Mouse (Mus musculus) midbrain, embryonic 11.5 days (tissue): Measurements from ENCODE around the gene Gramd1a. TPM values are rescaled to one million over a fixed set of nuclear protein-coding genes. Genes with fewer than 3 reads are reported as not detected.

Experiments used
- ATAC-seq: fragments of 200-750 bp; cut with Nextera tagmentation; 2 replicates; pipeline ENCODE4 v1.8.0; 2017; ENCODE audit warnings: moderate TSS enrichment, moderate library complexity; ENCODE audit not compliant: low FRiP score
- DNase-seq: peaks from one replicate; pipeline ENCODE4 v3.0.0; 2015; ENCODE audit warnings: low spot score; ENCODE audit errors: missing footprints
- H3K27ac ChIP-seq: fragments of 300-500 bp; sonication (generic); 2 replicates; pipeline ENCODE4 v1.5.1; 2014; ENCODE audit warnings: low read depth, low read length
- H3K27me3 ChIP-seq: fragments of 300-500 bp; sonication (generic); 2 replicates; pipeline ENCODE4 v1.6.1; 2014; ENCODE audit warnings: mild to moderate bottlenecking, low read length, moderate library complexity, mixed read lengths; ENCODE audit not compliant: control insufficient read depth, insufficient read depth
- H3K36me3 ChIP-seq: fragments of 300-500 bp; sonication (generic); 2 replicates; pipeline ENCODE4 v1.6.1; 2014; ENCODE audit warnings: mild to moderate bottlenecking, low read length, moderate library complexity, mixed read lengths; ENCODE audit not compliant: control insufficient read depth, insufficient read depth
- H3K4me1 ChIP-seq: fragments of 300-500 bp; sonication (generic); 2 replicates; pipeline ENCODE4 v1.6.1; 2014; ENCODE audit warnings: low read length; ENCODE audit not compliant: control insufficient read depth, insufficient read depth
- H3K4me2 ChIP-seq: fragments of 300-500 bp; sonication (generic); 2 replicates; pipeline ENCODE4 v1.6.1; 2014; ENCODE audit warnings: mild to moderate bottlenecking, moderate library complexity
- H3K4me3 ChIP-seq: fragments of 300-500 bp; sonication (generic); 2 replicates; pipeline ENCODE4 v1.5.1; 2014; ENCODE audit warnings: low read depth, low read length
- H3K9ac ChIP-seq: fragments of 300-500 bp; sonication (generic); 2 replicates; pipeline ENCODE4 v1.6.1; 2014; ENCODE audit warnings: low read length
- H3K9me3 ChIP-seq: fragments of 300-500 bp; sonication (generic); 2 replicates; pipeline ENCODE4 v1.6.1; 2016; ENCODE audit warnings: low read length; ENCODE audit not compliant: control insufficient read depth
- WGBS: fragments of 180-500 bp; shearing (Covaris S2); extraction: QIAGEN DNeasy Blood & Tissue Kit; methylation state at CpG from one replicate; pipeline ENCODE4 v1.1.7; 2014; 5-methylcytosine and 5-hydroxymethylcytosine counted together
- polyA plus RNA-seq: library from polyadenylated mRNA; unstranded; fragments of >200 nt; fragmentation: Nextera tagmentation; extraction: Ambion mirVana; gene quantifications from 2 replicates; pipeline ENCODE4 v1.2.1, GENCODE M21; 2014

Gramd1a gene
- polyA plus RNA-seq, 1 experiment from 2014 or later, result 104 TPM

GRCm38 (mm10) chr7:31109796-31110195 lies 45.9 kb downstream of the Gramd1a start:
- H3K9me3 ChIP-seq, result no peaks in the 10 kb centered on the region
- WGBS, result 86% methylated on average over 5 of the region's 5 CpGs
- H3K36me3 ChIP-seq, result no peaks in the 10 kb centered on the region
- no peaks in the 10 kb centered on the region for H3K27me3 ChIP-seq
- no peak overlapping the region for H3K27ac ChIP-seq
- H3K4me3 ChIP-seq, result no peak overlapping the region
- no peak overlapping the region for H3K4me2 ChIP-seq
- no peak overlapping the region for H3K9ac ChIP-seq
- DNase-seq (no peak), ATAC-seq (no peak)
- no peaks in the 10 kb centered on the region for H3K4me1 ChIP-seq

GRCm38 (mm10) chr7:31109091-31109490 lies 46.6 kb downstream of the Gramd1a start:
- Histone ChIP-seq H3K27ac (no peak overlapping the region), H3K27me3 (no peaks in the 10 kb centered on the region), H3K36me3 (no peaks in the 10 kb centered on the region), H3K4me3 (no peak overlapping the region), H3K9ac (no peak overlapping the region), H3K4me1 (no peaks in the 10 kb centered on the region), H3K9me3 (no peaks in the 10 kb centered on the region), H3K4me2 (no peak overlapping the region)
- ATAC-seq (no peak), DNase-seq (no peak)
- 52% methylated on average over 6 of the region's 7 CpGs for WGBS

GRCm38 (mm10) chr7:31107781-31108180 lies 47.9 kb downstream of the Gramd1a start:
- Histone ChIP-seq H3K9ac (no peak overlapping the region), H3K4me1 (no peaks in the 10 kb centered on the region), H3K4me2 (no peak overlapping the region), H3K27me3 (no peaks in the 10 kb centered on the region), H3K9me3 (no peaks in the 10 kb centered on the region), H3K27ac (no peak overlapping the region), H3K36me3 (no peaks in the 10 kb centered on the region), H3K4me3 (no peak overlapping the region)
- DNase-seq (no peak), ATAC-seq (no peak)
- WGBS, result 89% methylated on average over 11 of the region's 11 CpGs

DNA sequence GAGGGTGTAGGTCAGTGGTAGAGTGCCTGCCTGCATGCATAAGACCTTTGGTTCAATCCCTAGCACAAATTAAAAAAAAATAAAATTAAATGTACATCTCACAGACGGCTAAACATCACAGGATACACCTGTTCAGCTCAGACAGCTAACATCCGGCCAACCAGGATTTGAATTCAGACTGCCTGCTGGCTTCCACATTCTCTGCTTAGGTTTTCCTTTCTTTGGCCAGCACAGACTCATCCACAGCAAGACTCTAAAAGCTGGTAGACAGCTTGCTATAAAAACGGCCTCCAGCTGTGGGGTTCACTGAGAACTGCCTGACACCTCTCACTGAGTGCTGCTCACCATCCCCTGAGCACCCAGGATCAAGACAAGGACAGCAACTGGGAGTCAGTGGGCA lies 49.5 kb downstream of the Gramd1a start:
- no peaks in the 10 kb centered on the region for H3K9me3 ChIP-seq
- H3K4me1 ChIP-seq, result no peaks in the 10 kb centered on the region
- no peaks in the 10 kb centered on the region for H3K36me3 ChIP-seq
- no peak overlapping the region for H3K4me2 ChIP-seq
- 67% methylated on average over 3 of the region's 3 CpGs for WGBS
- DNase-seq, result no peak
- H3K27me3 ChIP-seq, result no peaks in the 10 kb centered on the region
- ATAC-seq, result no peak
- H3K27ac ChIP-seq, result no peak overlapping the region
- no peak overlapping the region for H3K9ac ChIP-seq
- no peak overlapping the region for H3K4me3 ChIP-seq

GRCm38 (mm10) chr7:31105061-31105768 lies 50.5 kb downstream of the Gramd1a start:
- H3K4me2 ChIP-seq, result no peak overlapping the region
- no peaks in the 10 kb centered on the region for H3K4me1 ChIP-seq
- no peaks in the 10 kb centered on the region for H3K36me3 ChIP-seq
- H3K4me3 ChIP-seq, result no peak overlapping the region
- no peaks in the 10 kb centered on the region for H3K9me3 ChIP-seq
- no peak overlapping the region for H3K9ac ChIP-seq
- DNase-seq (no peak), ATAC-seq (no peak)
- 68% methylated on average over 15 of the region's 15 CpGs for WGBS
- H3K27ac ChIP-seq, result no peak overlapping the region
- H3K27me3 ChIP-seq, result no peaks in the 10 kb centered on the region

DNA sequence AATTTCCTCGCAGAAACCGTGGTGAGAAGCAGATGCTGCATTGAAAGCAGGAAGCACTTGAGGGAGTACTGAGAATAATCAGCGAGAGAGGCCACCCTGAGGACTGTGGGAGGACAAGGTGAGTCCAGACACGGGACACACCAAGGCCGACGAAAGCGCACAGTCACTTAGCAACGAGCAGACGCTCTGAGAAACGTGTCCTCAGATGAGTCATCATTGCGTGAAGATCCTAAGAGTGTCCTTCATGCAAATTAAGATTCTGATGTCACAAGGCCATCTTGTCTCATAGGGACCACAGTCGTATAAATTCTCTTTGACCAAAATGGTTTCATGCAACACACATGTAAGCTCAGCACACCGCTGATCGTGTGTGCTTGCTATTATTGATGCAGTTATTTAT lies 54.9 kb downstream of the Gramd1a start:
- Histone ChIP-seq H3K9ac (no peak overlapping the region), H3K4me3 (no peak overlapping the region), H3K4me2 (no peak overlapping the region), H3K27me3 (no peaks in the 10 kb centered on the region), H3K36me3 (no peaks in the 10 kb centered on the region), H3K27ac (no peak overlapping the region), H3K9me3 (no peaks in the 10 kb centered on the region), H3K4me1 (no peaks in the 10 kb centered on the region)
- ATAC-seq, result no peak
- WGBS, result 87% methylated on average over 14 of the region's 14 CpGs
- no peak for DNase-seq

GRCm38 (mm10) chr7:31099612-31099982 lies 56.1 kb downstream of the Gramd1a start:
- ATAC-seq (no peak), DNase-seq (no peak)
- no peaks in the 10 kb centered on the region for H3K36me3 ChIP-seq
- H3K4me3 ChIP-seq, result no peak overlapping the region
- whole genome bisulfite sequencing, result 81% methylated on average over 6 of the region's 6 CpGs
- no peaks in the 10 kb centered on the region for H3K27me3 ChIP-seq
- no peak overlapping the region for H3K27ac ChIP-seq
- H3K9me3 ChIP-seq, result no peaks in the 10 kb centered on the region
- H3K4me2 ChIP-seq, result no peak overlapping the region
- no peak overlapping the region for H3K9ac ChIP-seq
- H3K4me1 ChIP-seq, result no peaks in the 10 kb centered on the region

DNA sequence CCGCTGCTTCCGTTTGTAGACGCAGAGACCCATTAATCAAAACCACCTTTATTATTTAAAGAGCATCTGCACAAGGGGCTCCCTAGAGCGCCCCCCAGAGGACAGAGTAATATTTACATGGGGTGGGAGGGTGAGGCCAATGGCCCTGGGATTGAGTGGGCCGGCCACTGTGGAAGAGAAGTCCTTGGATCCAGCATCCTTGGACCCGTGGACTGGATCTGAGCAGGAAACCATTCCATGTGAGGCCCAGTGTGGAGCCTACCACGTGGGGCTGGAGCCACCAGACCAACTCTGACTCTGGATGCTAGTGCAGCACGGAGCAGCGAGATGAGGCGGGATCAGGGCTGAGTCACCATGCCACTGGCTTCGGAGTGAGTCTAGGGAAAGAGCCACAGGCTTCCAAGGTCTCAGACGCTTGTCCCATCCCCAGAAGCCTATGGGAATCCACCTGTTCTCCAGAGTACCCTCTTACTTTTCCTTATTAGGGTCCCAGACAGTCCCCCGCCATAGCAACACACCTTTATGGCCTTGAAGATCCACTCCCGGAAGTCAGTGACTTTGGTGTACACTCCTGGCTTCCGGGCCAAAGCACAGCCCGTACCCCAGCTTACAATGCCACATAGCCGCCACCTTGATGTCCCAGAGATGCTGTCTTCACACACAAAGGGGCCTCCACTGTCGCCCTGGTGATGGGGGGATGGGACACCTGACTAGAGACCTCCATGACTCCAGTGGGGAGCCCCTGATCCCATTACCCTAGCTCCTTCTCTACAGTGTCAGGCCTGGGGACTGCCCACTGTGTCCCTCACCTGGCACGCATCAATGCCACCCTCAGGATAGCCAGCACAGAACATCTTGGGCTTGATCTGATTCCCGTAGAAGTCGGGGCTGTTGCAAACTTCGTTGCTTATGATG lies 56.7 kb downstream of the Gramd1a start:
- no peaks in the 10 kb centered on the region for H3K36me3 ChIP-seq
- H3K4me2 ChIP-seq, result no peak overlapping the region
- no peaks in the 10 kb centered on the region for H3K9me3 ChIP-seq
- WGBS, result 81% methylated on average over 22 of the region's 22 CpGs
- DNase-seq, result no peak
- H3K27ac ChIP-seq, result no peak overlapping the region
- H3K27me3 ChIP-seq, result no peaks in the 10 kb centered on the region
- no peak overlapping the region for H3K4me3 ChIP-seq
- ATAC-seq, result no peak
- no peak overlapping the region for H3K9ac ChIP-seq
- no peaks in the 10 kb centered on the region for H3K4me1 ChIP-seq

DNA sequence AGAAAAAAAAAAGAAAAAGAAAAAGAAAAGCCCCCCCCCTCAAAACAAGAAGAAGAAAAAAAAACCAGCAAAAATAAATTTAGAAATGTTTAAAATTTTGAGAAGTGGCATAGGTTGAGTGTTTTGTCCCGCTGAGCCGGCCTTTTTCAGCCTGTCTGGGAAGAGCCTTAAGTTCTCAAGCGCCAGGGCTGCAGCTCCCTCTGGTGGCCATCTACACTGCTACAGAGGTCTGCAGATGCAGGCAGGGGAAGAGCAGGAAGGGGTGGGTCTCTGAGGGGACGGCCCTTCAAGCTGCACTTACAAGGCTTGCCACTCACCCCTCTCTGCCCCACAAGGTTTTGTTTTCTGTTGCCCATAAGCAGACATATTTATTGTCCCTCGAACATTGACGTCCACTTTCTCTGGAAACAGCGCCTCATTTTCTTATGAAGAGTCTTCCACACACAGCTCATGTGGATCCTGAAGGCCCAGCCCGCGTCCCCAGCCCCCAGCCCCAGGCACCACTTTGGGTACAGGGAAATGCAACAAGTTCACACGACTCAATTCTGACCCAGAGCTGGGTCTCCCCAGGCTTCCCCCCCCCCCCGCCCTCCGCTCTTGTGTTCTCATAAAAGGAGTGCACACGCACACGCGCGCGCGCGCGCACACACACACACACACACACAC lies 58.0 kb downstream of the Gramd1a start:
- Histone ChIP-seq H3K27ac (no peak overlapping the region), H3K4me3 (no peak overlapping the region), H3K9me3 (no peaks in the 10 kb centered on the region), H3K4me1 (no peaks in the 10 kb centered on the region), H3K27me3 (no peaks in the 10 kb centered on the region), H3K9ac (no peak overlapping the region), H3K36me3 (no peaks in the 10 kb centered on the region), H3K4me2 (peak overlapping the region; percentile 31)
- ATAC-seq (peak; percentile 95), DNase-seq (peak; percentile 99)
- 40% methylated on average over 20 of the region's 20 CpGs for WGBS
